Mouse (Mus musculus): Measurements from ENCODE around the gene Rab7.
"Not testable (repeated sequence)": the region's sequence is repeated elsewhere in the genome, so short reads cannot be mapped to it uniquely, and the experiment has no call there.

Rab7 gene

DNA sequence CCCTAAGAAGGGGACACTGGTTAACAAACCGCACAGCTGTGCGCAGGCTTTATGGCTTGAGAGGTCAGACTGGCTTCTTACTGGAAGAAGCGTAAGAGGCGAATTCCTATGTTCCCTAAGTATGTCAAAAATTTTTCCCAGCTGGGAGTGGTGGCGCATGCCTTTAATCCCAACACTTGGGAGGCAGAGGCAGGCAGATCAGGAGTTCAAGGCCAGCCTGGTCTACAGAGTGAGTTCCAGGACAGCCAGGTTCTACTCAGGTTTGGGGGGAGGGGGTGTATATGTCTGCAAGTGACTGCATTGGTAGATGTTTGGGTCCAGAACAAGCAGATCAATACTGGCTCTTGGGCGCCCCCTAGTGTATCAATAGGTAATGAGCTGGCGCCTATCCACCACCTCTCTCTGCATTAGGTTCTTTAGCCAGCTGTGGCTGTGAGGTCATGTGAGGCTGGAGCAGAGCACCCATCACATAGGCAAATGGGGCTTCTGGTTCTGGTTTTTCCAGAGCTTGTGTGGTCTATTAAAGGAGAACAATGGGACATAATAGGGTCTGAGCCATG, 47.3 kb downstream of the Rab7 start:
- DNase-seq (ENCODE audit: low spot score) = peak; percentile 75

DNA sequence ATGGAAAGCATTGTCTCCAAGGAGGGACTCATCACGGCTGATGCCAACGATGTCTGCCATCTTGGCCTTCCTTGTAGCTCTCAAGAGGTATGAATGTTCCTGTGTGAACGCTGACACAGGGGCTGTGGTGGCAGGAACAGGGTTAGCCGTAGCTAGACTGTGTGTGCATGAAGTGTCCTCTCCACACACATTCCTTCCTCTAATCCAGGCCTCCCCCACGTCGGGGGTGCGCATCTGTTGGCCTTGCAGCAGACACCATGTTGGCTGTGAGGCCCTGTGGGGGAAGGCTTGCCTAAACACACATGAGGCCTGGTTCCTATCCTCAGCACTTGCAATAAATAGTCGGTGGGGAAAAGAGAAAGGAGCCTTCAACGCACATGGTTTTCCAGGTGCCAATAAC, 48.5 kb downstream of the Rab7 start:
- no peak for DNase-seq (ENCODE audit: low spot score)

- DNase-seq (ENCODE audit: low spot score) = no peak
These were observed 49.6 kb downstream of the Rab7 start for GRCm38 (mm10) chr6:87995519-87995918.

GRCm38 (mm10) chr6:87993790-87994571, 51.1 kb downstream of the Rab7 start:
- no peak for DNase-seq (ENCODE audit: low spot score)

DNA sequence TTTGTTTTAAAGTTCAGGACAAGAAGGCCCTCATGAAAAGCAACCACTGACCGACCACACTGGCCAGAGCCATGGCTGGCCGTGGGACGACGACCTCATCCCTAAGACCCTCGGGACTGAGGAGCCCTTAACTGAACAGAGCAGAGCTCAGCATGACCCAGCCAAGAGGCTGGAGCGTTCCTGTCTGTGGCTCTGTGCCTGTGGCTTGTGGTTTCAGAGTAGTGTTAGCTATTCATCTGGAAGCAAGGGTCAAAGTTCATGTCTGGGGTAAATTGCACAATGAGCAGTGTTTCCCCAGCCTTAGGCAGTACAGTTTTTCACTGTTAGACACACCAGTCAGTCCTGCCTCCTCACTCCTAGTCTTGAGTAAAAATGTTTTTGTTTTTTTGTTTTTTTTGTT, 52.3 kb downstream of the Rab7 start:
- DNase-seq (ENCODE audit: low spot score) = no peak

- DNase-seq (ENCODE audit: low spot score) = no peak
These were observed 53.2 kb downstream of the Rab7 start for GRCm38 (mm10) chr6:87991886-87992285.

GRCm38 (mm10) chr6:87991216-87991615, 53.9 kb downstream of the Rab7 start:
- no peak for DNase-seq (ENCODE audit: low spot score)

- no peak for DNase-seq (ENCODE audit: low spot score)
These were observed 62.6 kb downstream of the Rab7 start for GRCm38 (mm10) chr6:87982506-87982905.

DNA sequence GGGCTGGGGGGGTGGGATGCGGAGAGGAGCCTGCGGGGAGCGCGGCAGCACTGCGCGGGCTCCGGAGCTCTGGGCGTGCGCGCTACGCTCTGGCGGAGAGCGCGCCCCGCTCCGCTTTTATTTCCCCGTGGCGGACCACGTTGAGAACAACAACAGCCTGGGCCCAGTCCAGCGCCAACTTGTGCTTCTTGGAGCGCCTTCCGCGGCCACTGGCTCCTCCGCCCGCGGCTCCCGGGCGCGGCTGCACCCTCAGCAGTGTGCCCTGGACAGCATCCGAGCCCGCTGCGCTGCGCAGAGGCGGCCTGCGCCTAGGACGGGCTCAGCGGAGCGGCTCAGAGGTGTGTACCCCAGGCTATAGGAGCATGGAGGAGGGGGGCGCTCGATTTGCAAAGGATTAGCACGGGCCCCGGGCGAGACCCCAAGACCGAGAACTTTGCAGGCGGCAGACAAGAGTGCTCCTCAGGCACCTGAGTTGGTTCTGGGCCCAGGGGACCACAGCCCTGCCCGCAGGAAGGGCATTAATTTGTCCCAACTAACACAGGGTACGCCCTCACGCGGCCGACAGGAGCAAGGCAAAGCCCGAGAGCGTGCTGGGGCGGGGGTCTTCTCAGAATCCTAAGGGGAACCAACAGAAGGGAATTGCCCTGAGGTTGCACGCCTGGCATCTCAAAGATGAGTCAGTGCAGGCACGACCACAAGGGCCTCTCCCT, 63.4 kb downstream of the Rab7 start, which contains the start of gene H1fx:
H1fx (minus strand) TSS at position 91 of the 710 bp plus-strand sequence.
- DNase-seq (ENCODE audit: low spot score) = peak; percentile 80

GRCm38 (mm10) chr6:87981030-87981485, 64.0 kb downstream of the Rab7 start:
- peak; percentile 33 for DNase-seq (ENCODE audit: low spot score)

DNA sequence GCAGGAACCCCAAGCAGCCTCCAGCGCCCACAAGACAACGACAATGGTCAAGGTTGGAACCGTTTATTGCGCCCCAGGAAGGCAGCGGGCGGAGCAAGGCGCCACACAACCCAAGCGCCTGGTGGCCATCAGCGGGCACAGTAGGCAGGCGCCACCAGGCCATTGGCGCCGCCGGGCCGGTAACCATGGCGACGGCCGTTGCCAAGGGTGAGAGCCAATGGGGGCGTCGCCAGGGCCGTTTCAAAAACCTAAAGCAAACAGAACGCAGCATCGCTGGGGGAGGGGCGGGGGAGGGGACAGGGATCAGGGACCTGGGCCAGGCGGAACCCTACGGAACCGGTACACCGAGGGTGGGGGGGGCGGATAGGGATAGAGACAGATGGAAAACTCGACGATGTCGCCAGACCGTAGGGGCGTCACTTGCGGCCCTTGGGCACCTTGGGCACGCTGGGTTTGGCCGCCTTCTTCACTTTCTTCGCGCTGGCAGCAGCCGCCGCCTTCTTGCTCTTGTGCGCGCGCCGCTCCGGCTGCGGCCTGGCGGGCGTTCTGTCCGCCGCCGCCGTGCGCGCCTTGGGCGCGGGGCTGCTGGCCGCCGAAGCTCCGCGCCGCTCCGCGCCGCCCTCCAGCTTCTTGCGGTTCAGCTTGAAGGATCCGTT, 64.6 kb downstream of the Rab7 start:
- peak; percentile 74 for DNase-seq (ENCODE audit: low spot score)

DNA sequence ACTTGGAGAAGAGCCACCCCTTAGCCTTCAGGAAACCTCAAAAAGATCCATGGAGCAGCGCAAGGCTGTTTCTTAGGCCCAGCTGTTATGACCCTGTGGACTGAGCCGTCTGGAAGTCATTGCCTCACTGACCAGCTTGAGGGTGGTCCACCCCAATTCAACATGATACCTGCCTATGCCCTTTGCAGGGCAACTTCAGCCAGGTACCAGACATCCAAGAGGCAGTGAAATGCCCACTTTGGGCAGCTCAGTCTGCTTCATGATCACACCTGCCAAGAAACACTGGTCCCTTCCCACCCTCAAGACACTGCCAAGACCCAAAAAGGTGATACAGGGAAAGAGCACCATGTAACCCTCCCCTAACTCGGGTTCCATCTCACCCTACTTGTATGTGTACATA, 65.3 kb downstream of the Rab7 start:
- no peak for DNase-seq (ENCODE audit: low spot score)

GRCm38 (mm10) chr6:87970041-87970440, 75.0 kb downstream of the Rab7 start:
- DNase-seq (ENCODE audit: low spot score) = no peak

- not testable (repeated sequence) for DNase-seq (ENCODE audit: low spot score)
These were observed 82.6 kb downstream of the Rab7 start for GRCm38 (mm10) chr6:87962457-87962856.

Data from urinary bladder, postnatal 14 days (tissue).